ENCODE assay signal across 15 mouse cellular contexts in genomic region chr16:77893690-77894089, GRCm38 (mm10).
A peak's percentile ranks its signal among the peaks of the same experiment; 100 is the strongest.
DNase-seq lines count a peak whose midpoint lies in the region; ATAC-seq lines count a peak whose summit lies in the region.
"Had no signal": no experiment of that assay in that cellular context is flagged by ENCODE, and none has a peak within 500 bp of the region (broad histone marks: within the 10 kb centered on the region; RNA-seq: fewer than 3 reads in every experiment).

No protein-coding gene starts in this region.

- H3K9ac ChIP-seq in neural tube, embryonic 11.5 days (ENCODE audit: low read length): no peak overlapping the region
- no peak overlapping the region for H3K9ac ChIP-seq in forebrain, embryonic 15.5 days (replicated peaks)
- no peak overlapping the region for H3K9ac ChIP-seq in neural tube, embryonic 15.5 days (replicated peaks)
- H3K9ac ChIP-seq: intestine, embryonic 15.5 days; liver, embryonic 13.5 days had no signal

- no peaks in the 10 kb centered on the region for H3K36me3 ChIP-seq in neural tube, embryonic 11.5 days (ENCODE audit: control insufficient read depth, insufficient read depth, low read length)
- H3K36me3 ChIP-seq in forebrain, embryonic 15.5 days: no peaks in the 10 kb centered on the region
- H3K36me3 ChIP-seq in neural tube, embryonic 15.5 days: no peaks in the 10 kb centered on the region
- H3K36me3 ChIP-seq: intestine, embryonic 15.5 days; liver, embryonic 13.5 days had no signal

- H3K4me3 ChIP-seq in neural tube, embryonic 11.5 days (ENCODE audit: low read depth, low read length): no peak overlapping the region
- no peak overlapping the region for H3K4me3 ChIP-seq in forebrain, embryonic 15.5 days
- no peak overlapping the region for H3K4me3 ChIP-seq in neural tube, embryonic 15.5 days (replicated peaks)
- H3K4me3 ChIP-seq: intestine, embryonic 15.5 days; liver, embryonic 13.5 days had no signal

- WGBS in neural tube, embryonic 11.5 days: 48% methylated on average over 2 of the region's 2 CpGs
- 25% methylated on average over 2 of the region's 2 CpGs for WGBS in forebrain, embryonic 15.5 days
- 22% methylated on average over 2 of the region's 2 CpGs for WGBS in neural tube, embryonic 15.5 days

- no peaks in the 10 kb centered on the region for H3K9me3 ChIP-seq in neural tube, embryonic 11.5 days (ENCODE audit: control insufficient read depth, low read length)
- no peaks in the 10 kb centered on the region for H3K9me3 ChIP-seq in forebrain, embryonic 15.5 days
- H3K9me3 ChIP-seq in neural tube, embryonic 15.5 days (replicated peaks): no peaks in the 10 kb centered on the region
- H3K9me3 ChIP-seq: intestine, embryonic 15.5 days had no signal

- ATAC-seq in neural tube, embryonic 11.5 days (ENCODE audit: insufficient read depth, low FRiP score, low TSS enrichment): peak; percentile 76
- peak; percentile 89 for ATAC-seq in forebrain, embryonic 15.5 days (replicated peaks)
- no peak for ATAC-seq in neural tube, embryonic 15.5 days (ENCODE audit: low FRiP score)
- ATAC-seq: intestine, embryonic 15.5 days; lung, postnatal 0 days had no signal

- H3K4me2 ChIP-seq in neural tube, embryonic 11.5 days (ENCODE audit: low read depth): no peak overlapping the region
- H3K4me2 ChIP-seq in forebrain, embryonic 15.5 days (replicated peaks): no peak overlapping the region
- no peak overlapping the region for H3K4me2 ChIP-seq in neural tube, embryonic 15.5 days
- H3K4me2 ChIP-seq: intestine, embryonic 15.5 days; liver, embryonic 13.5 days had no signal

- no peaks in the 10 kb centered on the region for H3K4me1 ChIP-seq in neural tube, embryonic 11.5 days (ENCODE audit: control insufficient read depth, insufficient read depth, low read length)
- peaks cover 12% of the 10 kb centered on the region for H3K4me1 ChIP-seq in forebrain, embryonic 15.5 days
- no peaks in the 10 kb centered on the region; the same call in 1 of the 2 replicates for H3K4me1 ChIP-seq in neural tube, embryonic 15.5 days
- H3K4me1 ChIP-seq: intestine, embryonic 15.5 days; liver, embryonic 13.5 days had no signal

- H3K27me3 ChIP-seq in neural tube, embryonic 11.5 days (ENCODE audit: control insufficient read depth, insufficient read depth, low read length): no peaks in the 10 kb centered on the region
- no peaks in the 10 kb centered on the region for H3K27me3 ChIP-seq in forebrain, embryonic 15.5 days
- H3K27me3 ChIP-seq in neural tube, embryonic 15.5 days (replicated peaks): no peaks in the 10 kb centered on the region
- H3K27me3 ChIP-seq: CH12.LX; intestine, embryonic 15.5 days; liver, embryonic 13.5 days had no signal

- 0 out of 2 replicates have a peak overlapping the region, but pooled peaks have one; percentile 44 for H3K27ac ChIP-seq in neural tube, embryonic 11.5 days (ENCODE audit: low read depth, low read length)
- H3K27ac ChIP-seq in forebrain, embryonic 15.5 days (replicated peaks): peak overlapping the region; percentile 92
- H3K27ac ChIP-seq in neural tube, embryonic 15.5 days (replicated peaks): peak overlapping the region; percentile 37; the same call in 1 of the 2 replicates
- H3K27ac ChIP-seq: intestine, embryonic 15.5 days; liver, embryonic 13.5 days had no signal

- DNase-seq in neural tube, embryonic 11.5 days (ENCODE audit: low spot score): peak; percentile 21
- DNase-seq in neural tube, embryonic 10.5 days (ENCODE audit: extremely low spot score, low spot score): no peak
- peak; percentile 11 for DNase-seq in mesoderm, embryonic 11.5 days (ENCODE audit: low read depth, low spot score)
- no peak for DNase-seq in thymus, postnatal 36 days
- no peak for DNase-seq in cerebellum, postnatal 25 days
- DNase-seq: cerebellum, adult 18-20 months; heart, adult 11 months; layer of hippocampus, adult 9-11 months; liver, embryonic 13.5 days; thymus, postnatal 14 days had no signal

Comparison
In these comparisons a context has a peak if more than half of its experiments do, and no peak if none do; other contexts are left out.
1. DNase-seq: peak in neural tube, embryonic 11.5 days (single experiment) and mesoderm, embryonic 11.5 days (single experiment); none in neural tube, embryonic 10.5 days (single experiment), thymus, postnatal 36 days (0 of 2) and cerebellum, postnatal 25 days (0 of 2).
2. H3K27ac ChIP-seq: peak in every context shown above with its lines; median percentile 92 in forebrain, embryonic 15.5 days; 44 in neural tube, embryonic 11.5 days; 37 in neural tube, embryonic 15.5 days.